Mouse (Mus musculus) megakaryocyte, embryonic 14.5 days (primary cell): ENCODE results near the gene St3gal3.

Experiments
- FLI1 ChIP-seq: IDR thresholded peaks from 2 replicates; pipeline ENCODE4 v1.6.1; 2012; ENCODE audit warnings: low read length, inconsistent platforms, mixed read lengths
- GATA1 ChIP-seq: IDR thresholded peaks from 3 replicates; pipeline ENCODE4 v1.6.1; 2012; ENCODE audit warnings: mixed read lengths, low read length, inconsistent platforms, borderline replicate concordance

DNA sequence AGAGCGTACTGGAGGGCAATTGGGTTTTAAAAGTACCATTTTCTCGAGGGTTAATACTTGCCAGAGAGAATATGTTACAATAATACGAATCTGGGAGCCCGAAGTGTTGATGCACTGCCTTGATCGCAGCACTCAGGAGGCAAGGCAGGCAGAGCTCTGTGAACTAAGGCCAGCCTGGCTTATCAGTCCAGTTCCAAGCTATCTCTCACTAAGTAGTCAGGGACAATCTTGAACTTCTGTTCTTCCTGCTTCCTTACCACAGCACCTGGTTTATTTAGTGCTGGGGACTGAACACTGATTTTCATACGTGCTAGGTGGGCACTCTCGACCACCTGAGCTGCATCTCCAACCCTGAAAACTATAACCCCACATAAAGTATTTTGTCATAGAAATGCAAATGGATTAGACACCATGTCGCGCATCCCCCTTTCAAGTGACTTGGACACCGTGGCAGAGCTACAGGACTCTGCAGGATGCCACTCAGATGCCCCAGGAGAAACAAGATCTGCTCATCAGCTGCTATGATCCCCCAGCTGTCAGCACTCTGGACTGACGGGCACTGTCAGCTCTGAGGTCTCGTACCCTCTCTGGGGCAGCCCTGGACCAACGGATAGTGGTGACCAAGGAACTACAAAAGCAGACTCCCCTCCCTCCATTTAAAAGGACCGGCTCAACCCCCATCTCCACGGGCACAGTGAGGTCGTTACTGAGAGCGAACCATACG lies 52.9 kb downstream of the St3gal3 start:
- TF ChIP-seq GATA1 (no peak), FLI1 (no peak)
